Mouse (Mus musculus) small intestine, adult 2 months (tissue): Measurements from ENCODE around the gene Eif4g3.

Experiments
- CTCF ChIP-seq: fragments of 200-500 bp; IDR thresholded peaks from 2 replicates; pipeline ENCODE4 v1.5.1; 2012; ENCODE audit warnings: low read depth, mild to moderate bottlenecking, control low read depth, inconsistent platforms, low read length, moderate library complexity, mixed read lengths; ENCODE audit not compliant: insufficient replicate concordance, insufficient read length; ENCODE audit errors: extremely low read depth
- POLR2A ChIP-seq: fragments of 200-500 bp; IDR thresholded peaks from 2 replicates; pipeline ENCODE4 v1.6.1; 2012; ENCODE audit warnings: low read depth, mild to moderate bottlenecking, control low read depth, inconsistent platforms, low read length, moderate library complexity

- no peak for TF ChIP-seq POLR2A
- TF ChIP-seq CTCF, result no peak
These were observed 137.3 kb downstream of the Eif4g3 start for GRCm38 (mm10) chr4:138130149-138130548.
